Mouse (Mus musculus): Measurements from ENCODE around the gene Trub1. TPM values are rescaled to one million over a fixed set of nuclear protein-coding genes. Genes with fewer than 3 reads are reported as not detected.

Trub1 gene
- 2.5 TPM for polyA plus RNA-seq (2015; fragmentation: Illumina TruSeq; extraction: RNeasy Lipid Tissue Mini Kit (QIAGEN cat#74804); ENCODE audit: insufficient read depth, low read depth, low replicate concordance)

DNA sequence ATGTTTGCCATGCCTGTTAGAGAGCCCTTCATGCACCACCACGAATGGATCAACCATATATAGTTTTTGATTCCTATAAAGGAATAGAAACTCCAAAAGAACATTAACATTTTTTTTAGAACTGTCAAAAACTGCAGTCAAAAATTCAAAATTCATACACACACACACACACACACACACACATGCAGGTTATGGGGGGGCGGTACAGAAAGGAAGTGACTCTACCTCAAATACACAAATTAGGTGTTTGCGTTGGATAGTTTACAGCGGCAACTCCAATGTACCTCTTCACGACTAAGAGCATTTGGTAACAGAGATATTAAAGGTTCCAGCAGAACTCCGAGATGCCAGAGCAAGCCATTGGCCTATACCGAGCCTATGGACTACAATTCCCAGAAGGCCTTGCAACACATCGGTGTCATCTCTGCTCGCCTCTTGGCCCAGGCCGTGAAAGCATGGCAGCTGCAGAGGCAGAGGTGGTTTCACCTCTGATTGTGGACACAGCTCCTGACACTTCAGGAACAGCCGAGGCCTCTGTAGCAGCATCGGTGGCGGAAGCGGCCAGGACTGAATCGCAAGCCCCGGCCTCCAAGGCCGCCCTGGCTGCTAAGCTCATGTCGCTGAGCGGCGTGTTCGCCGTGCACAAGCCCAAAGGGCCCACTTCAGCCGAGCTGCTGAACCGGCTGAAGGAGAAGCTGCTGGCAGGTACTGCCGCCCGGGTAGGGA is at the start of gene Trub1:
Trub1 (plus strand) TSS at position 421 of the 726 bp plus-strand sequence.

Other genes with a start within 250 kb of the Trub1 start
- gene Ablim1, start 138.0 kb upstream of the Trub1 start, polyA plus RNA-seq (2015; fragmentation: Illumina TruSeq; extraction: RNeasy Lipid Tissue Mini Kit (QIAGEN cat#74804); ENCODE audit: insufficient read depth, low read depth, low replicate concordance) = 17.2 TPM
- 6.2 TPM for gene Fam160b1, start 92.2 kb upstream of the Trub1 start, polyA plus RNA-seq (2015; fragmentation: Illumina TruSeq; extraction: RNeasy Lipid Tissue Mini Kit (QIAGEN cat#74804); ENCODE audit: insufficient read depth, low read depth, low replicate concordance)
- gene Atrnl1, start 158.1 kb downstream of the Trub1 start, polyA plus RNA-seq (2015; fragmentation: Illumina TruSeq; extraction: RNeasy Lipid Tissue Mini Kit (QIAGEN cat#74804); ENCODE audit: insufficient read depth, low read depth, low replicate concordance) = 3.4 TPM

All from pancreas, adult 10 weeks (tissue).